Mouse (Mus musculus): ENCODE measurements around the gene Lbr.

- no peak for TF ChIP-seq CHD2 (IDR thresholded peaks at IDR 0.05; ENCODE audit: low read depth, low read length)
- TF ChIP-seq ZC3H11A (IDR thresholded peaks at IDR 0.05; ENCODE audit: borderline replicate concordance, low read depth, low read length) = no peak
- no peak for TF ChIP-seq MAFK (IDR thresholded peaks at IDR 0.05; ENCODE audit: insufficient read depth, low read depth, low read length)
- TF ChIP-seq ZNF384 (IDR thresholded peaks at IDR 0.05; ENCODE audit: low read depth, low read length) = no peak
These were observed 31.2 kb downstream of the Lbr start for GRCm38 (mm10) chr1:181811481-181812223.
